Mouse (Mus musculus) T-helper 1 cell (primary cell): ENCODE data around the gene Fip1l1.

ENCODE experiments used
- in situ Hi-C: fragments of 300-600 bp; cut with MboI, MseI; formaldehyde crosslinking; loops from one replicate; pipeline ENCODE4 v1.15.1; 2025; ENCODE audit warnings: high pct_unique_total_duplicates

The Fip1l1 gene

GRCm38 (mm10) chr5:74535240-74536021 lies at the start of gene Fip1l1:
Fip1l1 (plus strand) TSS chr5:74535449.
- in situ Hi-C loops = no loop called here

DNA sequence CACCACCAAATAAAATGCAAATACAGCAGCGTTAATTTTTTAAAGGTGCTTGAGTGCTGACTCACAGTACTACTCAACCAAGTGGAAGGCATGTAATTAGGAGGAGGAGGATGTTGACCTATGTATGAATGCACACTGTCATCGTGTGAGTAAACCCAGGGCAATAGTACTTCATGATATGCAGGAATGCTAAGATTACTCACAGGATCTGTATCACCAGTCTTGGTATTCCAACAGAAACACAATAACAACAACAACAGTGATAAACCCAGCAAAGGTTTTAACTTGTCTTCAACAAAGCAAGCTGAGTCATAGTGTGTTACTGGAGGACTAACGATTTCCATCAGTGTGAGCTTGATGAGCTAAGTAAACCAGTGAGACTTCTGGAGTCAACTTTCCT lies 42.5 kb upstream of the Fip1l1 start:
- in situ Hi-C loops = no loop called here

DNA sequence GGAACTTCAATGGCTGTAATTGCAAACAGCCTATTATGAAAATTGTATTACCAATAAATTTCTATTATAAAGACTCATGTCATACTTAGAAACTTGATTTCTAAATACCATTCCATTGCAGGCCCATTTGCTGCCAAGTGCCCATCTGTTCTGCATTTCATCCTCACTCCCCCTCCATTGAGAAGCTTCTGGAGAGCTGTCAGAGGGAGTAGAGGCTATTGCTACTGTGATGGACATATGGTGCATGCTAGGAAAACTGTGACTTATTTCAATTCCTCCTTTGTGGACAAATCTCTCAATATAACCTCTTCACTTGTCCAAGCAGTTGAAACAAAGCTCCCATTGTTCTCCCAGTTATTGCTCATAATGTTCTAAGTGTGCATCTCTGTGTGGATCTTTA lies 23.6 kb upstream of the Fip1l1 start:
- in situ Hi-C loops = no loop called here

DNA sequence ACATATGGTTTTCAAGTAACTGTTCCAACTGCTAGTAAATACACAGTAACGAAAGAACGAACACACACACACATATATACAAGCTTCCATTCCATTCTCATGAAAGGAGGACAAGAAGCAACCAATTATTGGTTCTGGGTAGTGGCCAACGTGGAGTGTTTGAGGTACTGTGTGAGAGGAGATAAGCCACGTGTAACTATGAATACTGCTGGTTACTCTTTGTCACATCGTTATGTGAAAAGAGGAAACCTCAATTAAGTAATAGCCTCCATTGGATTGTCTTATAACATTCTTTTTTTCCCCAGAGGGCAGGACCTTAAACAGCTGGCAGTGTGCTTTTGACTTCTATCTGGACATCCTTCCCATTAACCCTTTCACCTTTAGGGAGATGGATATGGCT lies 8.2 kb upstream of the Fip1l1 start:
- in situ Hi-C loops = no loop called here

GRCm38 (mm10) chr5:74530785-74531184 lies 4.5 kb upstream of the Fip1l1 start:
- in situ Hi-C loops = no loop called here

DNA sequence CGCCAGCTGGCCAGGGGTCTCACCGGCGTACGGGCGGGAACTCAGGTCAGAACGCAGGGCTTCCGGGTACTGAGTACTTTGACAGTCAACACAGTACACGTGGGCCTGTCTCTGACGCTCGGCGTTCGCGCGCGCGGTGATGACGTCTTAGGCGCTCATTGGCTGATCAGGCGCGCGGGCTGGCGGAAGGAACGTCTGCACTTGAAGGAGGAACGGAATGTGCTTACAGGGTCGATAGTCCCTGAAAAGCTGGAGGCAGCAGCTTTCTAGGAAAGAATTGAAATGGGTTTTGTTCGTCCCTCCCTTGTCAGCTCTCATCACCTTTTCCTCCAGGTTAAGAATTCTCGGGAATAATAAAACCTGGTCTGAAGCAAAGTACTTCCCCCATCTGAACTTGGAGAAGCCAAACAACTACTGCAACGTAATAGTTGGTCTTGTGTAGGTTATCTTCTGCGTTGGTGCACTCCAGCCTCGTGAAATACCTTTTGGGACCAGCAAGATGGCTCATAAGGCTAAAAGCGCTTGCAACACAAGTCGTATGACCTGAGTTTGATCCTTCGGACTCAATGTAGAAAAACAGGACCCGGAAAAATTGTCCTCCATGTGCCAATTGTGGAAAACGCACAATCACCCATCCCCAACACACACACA lies 3.5 kb upstream of the Fip1l1 start, which contains the start of gene Scfd2:
Gene Scfd2 (minus strand): TSS at position 130 of the 651 bp plus-strand sequence.
- in situ Hi-C loops = no loop called here

GRCm38 (mm10) chr5:74536180-74536947 lies 1.1 kb downstream of the Fip1l1 start:
- in situ Hi-C loops = no loop called here

DNA sequence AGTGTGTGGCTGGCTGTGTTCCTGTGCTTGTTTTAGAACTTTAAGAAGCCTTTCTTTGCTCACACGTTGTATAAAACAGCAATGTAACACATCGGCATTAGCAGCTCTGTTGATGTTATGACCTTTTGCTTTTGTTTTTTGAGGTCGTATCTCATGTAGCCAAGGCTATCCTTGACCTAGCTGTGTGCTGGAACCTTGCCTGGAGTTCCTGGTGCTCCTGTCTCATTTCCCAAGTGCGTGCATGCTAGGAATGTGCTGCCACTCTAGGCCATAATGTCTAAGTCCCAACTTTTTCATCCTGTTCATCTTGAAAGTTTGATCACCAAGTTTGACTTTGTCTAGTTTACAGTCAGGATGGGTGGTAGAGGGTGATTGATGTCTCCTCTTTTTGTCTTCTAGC lies 10.4 kb downstream of the Fip1l1 start:
- in situ Hi-C loops = no loop called here

GRCm38 (mm10) chr5:74549566-74549965 lies 14.3 kb downstream of the Fip1l1 start:
- in situ Hi-C loops = no loop called here

DNA sequence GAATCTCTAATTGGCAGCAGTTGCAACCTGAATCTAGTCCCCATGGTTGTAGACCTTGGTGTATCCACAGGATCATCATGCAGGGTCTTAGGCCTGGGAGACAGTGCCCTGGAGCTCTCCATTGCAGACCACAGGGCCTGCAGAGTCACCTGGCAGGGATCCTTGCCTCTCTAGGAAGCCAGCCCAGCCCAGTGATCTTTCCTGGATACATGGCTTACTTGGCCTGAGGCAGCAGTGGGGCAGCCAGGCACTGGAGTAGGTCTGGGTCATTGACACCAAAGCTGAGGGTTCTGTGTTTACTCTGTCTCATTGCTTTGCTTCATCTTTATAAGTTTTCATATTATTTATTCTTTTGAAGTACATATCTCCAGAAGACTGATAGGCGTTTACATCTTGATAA lies 25.9 kb downstream of the Fip1l1 start:
- in situ Hi-C loops = loop anchor here (25.0 kb wide), 1 partner anchor 249 kb away; no protein-coding TSS in a partner anchor

GRCm38 (mm10) chr5:74571767-74572166 lies 36.5 kb downstream of the Fip1l1 start:
- in situ Hi-C loops = loop anchor here (25.0 kb wide), 1 partner anchor 259 kb away; no protein-coding TSS in a partner anchor

GRCm38 (mm10) chr5:74589133-74589532 lies 53.9 kb downstream of the Fip1l1 start:
- in situ Hi-C loops = no loop called here

DNA sequence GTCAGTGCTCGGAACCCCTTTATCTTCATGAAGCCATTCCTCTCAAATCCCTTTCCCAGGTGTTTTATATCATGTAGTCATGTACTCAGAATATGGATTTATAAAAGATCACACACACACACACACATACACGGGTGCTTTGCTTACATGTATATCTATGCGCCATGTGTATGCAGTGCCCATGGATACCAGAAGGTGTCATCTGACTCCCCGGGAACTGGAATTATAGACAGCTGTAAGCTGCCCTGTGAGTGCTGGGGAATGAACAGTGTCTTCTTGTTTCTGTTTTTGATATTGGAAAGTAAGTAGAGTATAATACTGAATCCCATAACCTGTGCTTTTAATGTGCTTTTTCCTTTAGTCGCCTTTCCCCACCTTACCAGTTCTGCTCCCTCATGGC lies 56.2 kb downstream of the Fip1l1 start:
- in situ Hi-C loops = no loop called here

GRCm38 (mm10) chr5:74593147-74593546 lies 57.9 kb downstream of the Fip1l1 start:
- in situ Hi-C loops = no loop called here

- in situ Hi-C loops = no loop called here
Measured at GRCm38 (mm10) chr5:74600010-74600409, 64.8 kb downstream of the Fip1l1 start.

- in situ Hi-C loops = no loop called here
Measured at GRCm38 (mm10) chr5:74601171-74601570, 65.9 kb downstream of the Fip1l1 start.

DNA sequence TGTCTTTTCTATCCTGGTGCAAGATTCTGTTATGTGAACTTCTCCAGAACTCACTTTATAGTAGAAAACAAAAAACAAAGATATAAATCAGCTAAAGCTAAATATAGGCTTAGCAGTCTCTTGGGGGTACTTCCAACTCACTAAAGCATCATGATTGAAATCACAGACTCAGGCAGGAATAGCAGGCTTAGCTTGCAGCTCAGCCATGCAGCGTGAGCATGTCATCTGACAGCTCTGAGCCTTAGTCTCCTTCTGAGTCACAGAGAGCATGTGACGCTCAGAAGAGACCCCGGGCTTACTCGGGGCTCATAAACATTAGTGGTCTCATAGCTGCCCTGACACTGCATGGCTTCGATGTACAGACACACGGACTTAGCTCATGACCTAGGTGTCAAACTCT lies 66.7 kb downstream of the Fip1l1 start:
- in situ Hi-C loops = no loop called here

DNA sequence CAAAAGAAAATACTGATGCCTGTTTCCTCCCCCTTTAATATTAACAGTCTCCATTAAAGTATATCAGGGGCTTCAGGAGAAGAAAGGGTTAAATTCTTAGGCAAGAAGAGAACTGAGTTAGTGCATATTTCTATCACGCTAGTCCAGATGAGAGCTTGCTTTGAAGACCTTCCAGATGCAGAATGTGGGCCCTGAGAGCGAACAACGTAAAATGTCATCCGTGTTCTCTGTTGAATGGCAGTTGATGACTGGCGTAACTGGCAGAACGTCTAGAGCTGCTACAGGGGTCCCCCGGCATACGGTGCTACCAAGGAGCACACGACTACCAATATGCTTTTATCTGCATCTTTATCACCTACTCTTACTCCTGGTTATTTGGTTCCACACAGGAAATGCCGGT lies 67.1 kb downstream of the Fip1l1 start:
- in situ Hi-C loops = no loop called here

DNA sequence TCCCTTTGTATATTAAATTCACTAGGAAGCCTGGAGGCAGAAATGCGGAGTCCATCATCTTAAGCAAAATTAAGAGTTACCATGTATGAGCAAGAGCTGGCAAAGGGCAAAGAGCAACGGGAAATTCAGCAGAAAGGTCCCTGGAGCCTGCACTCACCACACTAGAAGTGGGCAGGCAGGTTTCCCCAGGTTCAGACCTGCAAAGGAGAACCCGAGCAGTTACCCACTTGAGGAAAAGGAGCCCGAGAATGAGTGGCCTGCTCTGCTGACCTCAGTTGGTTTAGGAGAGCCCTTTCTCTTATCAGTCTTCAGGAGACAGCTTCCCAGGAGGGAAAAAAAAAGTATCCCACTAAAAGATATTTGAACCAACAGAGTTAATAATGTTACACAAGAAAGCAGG lies 68.1 kb downstream of the Fip1l1 start:
- in situ Hi-C loops = no loop called here

DNA sequence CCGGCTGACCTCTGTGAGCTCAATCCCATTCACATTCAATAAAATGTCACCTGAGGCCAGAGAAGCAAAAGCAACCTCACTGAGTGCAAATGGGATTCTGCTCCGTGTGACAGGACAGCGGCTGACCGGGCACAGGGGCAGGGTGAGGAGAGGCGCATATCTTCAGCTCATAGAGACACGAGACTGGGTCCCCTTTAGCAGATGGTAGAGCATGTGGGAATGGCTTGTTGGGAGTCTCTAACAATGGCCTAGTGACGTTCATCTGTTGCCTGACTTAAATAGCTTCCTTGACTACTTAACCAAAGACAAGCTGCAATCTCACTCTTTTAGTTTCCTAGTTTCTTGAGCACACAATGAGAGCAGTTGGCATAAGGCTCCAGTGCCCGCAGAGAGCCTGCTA lies 71.0 kb downstream of the Fip1l1 start:
- in situ Hi-C loops = no loop called here

DNA sequence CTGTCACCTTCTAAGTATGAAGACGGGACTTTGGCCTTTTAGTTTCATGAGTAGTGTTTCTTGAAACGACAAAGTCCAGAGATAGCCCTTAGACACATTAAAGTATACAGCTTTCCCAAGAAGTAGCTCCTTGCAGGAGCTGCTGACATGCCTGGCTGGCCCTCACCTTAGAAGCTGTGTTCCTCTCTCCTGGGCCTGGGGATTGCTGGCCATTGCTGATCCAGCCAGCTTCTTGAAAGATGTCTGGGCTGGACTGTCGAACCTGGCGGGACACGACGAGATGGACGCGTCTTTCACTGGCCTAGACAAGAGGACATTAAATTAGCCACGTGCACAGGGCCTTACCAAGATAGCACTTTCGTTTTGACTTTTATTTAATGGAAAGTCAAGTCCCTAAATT lies 75.3 kb downstream of the Fip1l1 start:
- in situ Hi-C loops = no loop called here

DNA sequence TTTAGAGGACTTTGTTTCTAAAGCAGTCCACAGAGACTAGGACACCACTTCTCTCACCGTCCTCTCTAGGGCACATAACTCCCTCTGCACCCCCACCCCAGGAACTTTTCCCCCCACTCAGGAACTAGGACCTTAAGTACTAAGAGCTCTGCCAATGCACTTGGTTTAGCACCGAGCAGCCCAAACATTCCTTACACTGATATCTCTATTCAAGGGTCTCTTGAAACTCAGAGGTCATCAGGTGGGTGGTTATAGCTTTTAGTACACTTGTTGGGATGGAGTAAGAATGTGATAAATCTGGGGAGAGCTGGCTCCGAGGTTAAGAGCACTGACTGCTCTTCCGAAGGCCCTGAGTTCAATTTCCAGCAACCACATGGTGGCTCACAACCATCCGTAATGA lies 77.5 kb downstream of the Fip1l1 start:
- in situ Hi-C loops = no loop called here
